Mouse (Mus musculus): ENCODE results near the gene Polr3k. TPM values are rescaled to one million over a fixed set of nuclear protein-coding genes. Genes with fewer than 3 reads are reported as not detected.

Gene Polr3k
- polyA plus RNA-seq (2012; rRNA removed): 53.4 and 54.7 TPM in 2 replicates

GRCm38 (mm10) chr2:181863791-181864535 lies at the start of gene Polr3k:
Polr3k (plus strand) TSS chr2:181864337.

GRCm38 (mm10) chr2:181837372-181838292 lies 26.5 kb upstream of the Polr3k start, which contains the start of gene Pcmtd2:
Pcmtd2 (plus strand) TSS chr2:181837854.

Other genes starting within 250 kb of the Polr3k start
- 0.31 TPM in 1 of 2 replicates, not detected in the other for gene Gm29797, start 207.3 kb upstream of the Polr3k start, polyA plus RNA-seq (2012; rRNA removed)
- gene Sox18, start 192.7 kb upstream of the Polr3k start, polyA plus RNA-seq (2012; rRNA removed): 17.6 and 18.4 TPM in 2 replicates
- gene Tcea2, start 184.0 kb upstream of the Polr3k start, polyA plus RNA-seq (2012; rRNA removed): 94.0 and 96.3 TPM in 2 replicates
- 103 and 106 TPM in 2 replicates for gene Rgs19, start 170.4 kb upstream of the Polr3k start, polyA plus RNA-seq (2012; rRNA removed)
- not detected in 2 replicates for gene Lkaaear1, start 165.9 kb upstream of the Polr3k start, polyA plus RNA-seq (2012; rRNA removed)
- 82.6 and 85.7 TPM in 2 replicates for gene Oprl1, start 149.3 kb upstream of the Polr3k start, polyA plus RNA-seq (2012; rRNA removed)
- 34.6 and 34.7 TPM in 2 replicates for gene Myt1, start 101.0 kb upstream of the Polr3k start, polyA plus RNA-seq (2012; rRNA removed)
- 53.4 and 53.5 TPM in 2 replicates for gene Pcmtd2, start 26.5 kb upstream of the Polr3k start, polyA plus RNA-seq (2012; rRNA removed)
- gene Gm14496, start 126.8 kb downstream of the Polr3k start, polyA plus RNA-seq (2012; rRNA removed): not detected in 2 replicates